Mouse (Mus musculus) cortical plate, adult 2 months (tissue): ENCODE measurements at regions not wholly inside any gene's neighbourhood (a gene's known extent, or its start where the extent isn't known, plus 50 kb on each side); places are given as distances from the start of the nearest gene placed in this dataset.

Experiments used
- CTCF ChIP-seq: fragments of 200-500 bp; IDR thresholded peaks from 2 replicates; pipeline ENCODE4 v1.5.1; 2011; ENCODE audit warnings: mild to moderate bottlenecking, control low read depth, low read length; ENCODE audit not compliant: insufficient read depth; ENCODE audit errors: extremely low read depth
- POLR2A ChIP-seq: fragments of 200-500 bp; IDR thresholded peaks from 2 replicates; pipeline ENCODE4 v1.6.1; 2011; ENCODE audit warnings: mild to moderate bottlenecking, low read length, control low read depth; ENCODE audit not compliant: insufficient read depth; ENCODE audit errors: extremely low read depth

DNA sequence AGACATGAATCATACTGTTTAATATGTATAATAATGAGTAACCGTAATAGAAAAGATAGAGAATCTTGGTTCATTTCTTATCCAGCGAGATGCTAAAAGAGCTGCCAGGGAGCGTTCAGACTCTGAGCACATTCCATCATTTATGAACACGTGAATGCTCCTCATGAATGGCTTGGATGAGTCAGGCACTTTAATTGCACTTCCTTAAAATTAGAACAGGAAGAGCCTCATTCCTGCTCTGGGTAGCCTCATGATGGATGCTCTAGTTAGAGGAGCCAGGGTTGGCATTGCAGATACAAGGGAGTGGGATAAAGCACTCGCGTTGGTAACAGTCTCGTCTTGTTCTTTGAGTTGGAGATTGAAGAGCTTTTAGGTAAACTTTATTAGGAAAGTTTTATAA, 60.1 kb downstream of the Erv3 start:
- TF ChIP-seq CTCF (no peak), POLR2A (no peak)
